Mouse (Mus musculus): ENCODE measurements at regions not wholly inside any gene's neighbourhood (a gene's known extent, or its start where the extent isn't known, plus 50 kb on each side); places are given as distances from the start of the nearest gene placed in this dataset.

DNA sequence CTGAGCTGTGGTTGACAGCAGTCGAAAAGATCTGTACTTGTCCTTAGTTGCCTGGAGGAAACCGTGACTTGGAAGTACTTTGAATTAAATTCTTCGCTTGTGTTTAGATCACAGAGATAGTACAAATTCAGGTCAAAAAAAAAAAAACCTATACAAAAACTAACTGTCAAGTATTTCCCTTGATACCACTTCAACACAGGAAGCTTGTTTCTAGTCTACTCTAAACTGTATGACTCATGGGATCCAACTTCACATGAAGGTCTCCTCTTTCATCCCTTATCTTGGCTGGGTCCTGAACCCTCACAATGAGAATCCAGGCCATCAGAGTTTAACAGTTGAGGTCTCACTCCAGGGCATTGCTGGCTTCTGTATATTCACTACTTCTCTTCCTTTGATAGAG, 54.8 kb downstream of the Tmem30b start:
- DNase-seq (ENCODE audit: low spot score), result no peak

DNA sequence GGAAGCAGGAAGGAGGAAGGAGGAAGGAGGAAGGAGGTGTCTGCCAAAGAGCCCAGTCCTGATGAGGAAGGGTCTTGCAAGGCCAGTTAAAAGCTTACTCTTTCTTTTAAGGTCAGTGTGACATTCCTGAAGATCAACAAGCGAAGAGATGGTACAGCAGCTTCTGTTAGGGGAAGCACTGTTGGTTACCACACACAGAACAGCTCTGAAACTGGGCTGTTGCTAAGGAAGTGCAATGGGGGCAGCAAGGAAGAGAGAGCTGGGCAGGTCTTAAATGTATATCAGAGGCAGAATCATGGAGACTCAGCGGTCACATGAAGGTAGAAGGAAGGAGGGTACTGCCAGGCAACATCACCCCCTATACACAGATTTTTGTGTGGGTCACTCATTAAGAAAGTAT, 63.3 kb downstream of the Tmem30b start:
- no peak for DNase-seq (ENCODE audit: low spot score)

DNA sequence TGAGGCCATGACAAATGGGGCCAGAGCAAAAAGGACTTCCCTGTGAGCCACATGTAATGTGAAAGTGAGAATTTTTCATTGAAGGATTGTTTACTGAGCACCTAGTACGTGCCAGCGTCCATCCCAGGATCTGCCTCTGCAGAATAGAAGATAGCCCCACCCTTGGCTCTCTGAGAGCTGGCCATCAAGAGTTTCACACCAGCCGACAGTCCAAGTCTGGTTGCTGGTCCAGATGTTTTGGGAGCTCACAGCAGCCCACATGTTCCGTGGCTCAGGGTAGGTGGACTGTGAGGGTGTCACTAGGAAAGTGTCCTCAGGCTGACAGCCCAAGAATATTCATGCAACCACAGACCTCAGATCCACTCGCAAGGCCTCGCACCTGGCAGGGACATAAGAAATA, 63.9 kb downstream of the Tmem30b start:
- no peak for DNase-seq (ENCODE audit: low spot score)

DNA sequence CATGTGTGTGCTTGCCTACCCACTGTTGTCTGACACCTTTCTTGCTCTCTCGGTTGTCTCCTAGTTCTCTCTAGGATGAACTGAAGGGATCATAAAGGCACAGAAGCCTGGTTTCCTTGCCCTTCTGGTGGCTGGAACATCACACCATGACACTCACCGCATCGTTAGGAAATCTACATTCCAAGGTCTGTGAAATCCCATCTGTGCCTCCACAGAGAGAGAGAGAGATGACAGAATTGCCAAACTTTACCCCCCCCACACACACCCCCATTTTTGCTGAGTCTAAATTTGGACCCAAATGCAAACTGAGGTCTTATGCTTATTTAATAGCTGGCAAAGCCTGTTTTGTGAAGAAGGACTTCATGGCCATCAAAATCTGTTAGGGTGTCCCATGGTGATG, 64.5 kb downstream of the Tmem30b start:
- DNase-seq (ENCODE audit: low spot score), result no peak

DNA sequence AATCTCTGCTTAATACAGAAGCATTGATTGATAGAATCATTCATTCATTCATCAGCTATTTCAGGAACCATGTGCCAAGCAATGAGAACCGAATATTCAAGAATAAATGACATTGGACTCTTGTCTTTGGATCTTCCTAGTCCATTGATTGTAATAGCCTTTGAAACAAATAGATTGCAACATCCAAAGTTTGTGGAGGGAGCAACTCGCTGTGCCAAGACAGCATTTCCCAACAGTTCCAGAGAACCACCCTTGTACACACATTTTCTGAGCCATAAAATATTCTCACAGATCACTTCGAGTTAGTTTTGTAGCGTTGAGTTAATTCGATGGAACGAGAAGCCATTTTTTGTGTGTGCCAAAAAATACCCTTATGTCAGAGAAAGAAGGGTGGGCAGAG, 65.0 kb downstream of the Tmem30b start:
- no peak for DNase-seq (ENCODE audit: low spot score)

DNA sequence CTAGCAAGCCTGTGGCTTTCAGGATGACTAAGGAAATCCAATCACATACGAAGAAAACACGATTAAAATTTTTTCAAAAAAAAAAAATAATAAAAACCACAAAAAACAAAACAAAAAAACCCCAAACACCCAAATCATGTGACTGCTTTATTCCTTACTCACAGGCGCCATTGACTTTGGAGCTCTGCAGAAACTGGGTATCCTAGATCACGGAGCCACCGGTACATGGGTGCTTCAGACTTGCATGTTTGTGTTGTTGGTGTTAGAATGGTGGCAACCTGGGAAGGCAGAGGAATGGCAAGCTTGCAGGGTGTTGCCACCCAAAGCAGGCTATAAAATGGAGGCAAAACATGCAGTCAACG, 65.6 kb downstream of the Tmem30b start:
- DNase-seq (ENCODE audit: low spot score), result no peak

DNA sequence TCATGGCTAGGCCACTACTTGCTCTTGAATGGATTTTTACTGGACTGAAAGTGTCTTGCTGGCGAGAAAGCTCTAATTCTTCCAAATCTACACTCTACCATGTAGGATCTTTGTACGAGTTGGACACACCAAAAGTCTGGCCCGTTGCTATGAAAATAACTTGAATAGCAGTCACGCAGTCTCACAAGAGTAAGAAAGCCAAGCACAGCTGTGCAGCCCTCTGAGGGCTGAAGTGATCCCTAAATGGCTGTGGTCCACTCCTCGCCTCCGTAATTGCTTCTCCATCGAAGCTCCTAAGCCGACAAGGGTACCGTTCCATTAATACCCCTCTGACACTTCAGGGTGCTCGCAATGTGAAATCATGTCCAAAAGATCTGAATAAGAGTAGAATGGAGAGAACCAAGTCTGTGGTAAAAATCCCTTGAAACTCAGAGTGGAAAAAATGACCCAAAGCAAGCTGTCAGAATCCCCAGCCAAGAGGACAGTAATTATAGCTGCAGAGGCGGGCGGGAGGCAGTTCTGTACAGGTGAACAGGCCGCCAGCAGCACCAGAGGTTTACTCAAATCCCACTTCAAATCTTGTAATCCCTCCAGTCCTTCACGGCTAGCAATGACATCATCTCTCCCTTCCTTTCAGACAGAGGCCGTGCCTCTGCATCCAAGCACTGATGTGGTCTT, 66.1 kb downstream of the Tmem30b start:
- no peak for DNase-seq (ENCODE audit: low spot score)

DNA sequence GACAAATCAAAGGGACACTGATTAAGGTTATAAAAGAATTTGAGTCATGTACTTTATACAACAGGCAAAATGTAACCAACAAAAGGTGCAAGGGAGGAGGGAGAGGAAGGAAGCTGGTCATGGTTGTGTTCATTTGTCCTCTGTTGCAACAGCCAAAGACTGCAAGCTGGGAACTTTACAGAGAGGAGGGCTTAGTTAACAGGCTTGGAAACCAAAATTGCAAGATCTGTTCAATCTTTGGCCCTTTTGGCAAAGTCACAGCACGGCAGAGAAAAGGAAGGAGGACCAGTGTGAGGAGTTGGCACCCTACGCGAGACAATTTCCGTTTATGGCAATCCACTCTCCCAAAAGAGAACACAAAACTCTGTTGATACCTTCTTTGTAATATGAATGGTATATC, 67.6 kb downstream of the Tmem30b start:
- DNase-seq (ENCODE audit: low spot score), result no peak

DNA sequence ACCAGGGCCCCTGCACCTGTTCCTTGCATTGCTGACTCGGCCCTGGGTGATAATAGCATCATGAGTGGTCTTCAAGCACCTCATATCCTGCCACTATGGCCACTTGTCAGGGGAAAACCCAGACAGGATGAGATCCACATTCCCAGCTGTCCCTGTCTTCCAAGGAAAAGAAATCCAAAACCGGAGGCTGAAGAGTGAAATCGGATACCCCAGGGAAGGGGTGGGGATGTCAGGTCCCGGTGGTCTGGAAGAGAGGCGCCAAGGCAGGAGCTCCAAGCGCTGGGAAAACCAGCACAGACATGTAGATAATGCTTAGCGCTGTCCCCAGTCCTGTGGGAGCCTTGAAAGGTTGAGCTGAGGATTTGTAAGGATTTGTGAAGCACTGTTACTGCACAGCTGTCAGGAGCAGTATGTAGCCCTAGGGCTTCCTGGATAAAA, 69.8 kb downstream of the Tmem30b start:
- no peak for DNase-seq (ENCODE audit: low spot score)

DNA sequence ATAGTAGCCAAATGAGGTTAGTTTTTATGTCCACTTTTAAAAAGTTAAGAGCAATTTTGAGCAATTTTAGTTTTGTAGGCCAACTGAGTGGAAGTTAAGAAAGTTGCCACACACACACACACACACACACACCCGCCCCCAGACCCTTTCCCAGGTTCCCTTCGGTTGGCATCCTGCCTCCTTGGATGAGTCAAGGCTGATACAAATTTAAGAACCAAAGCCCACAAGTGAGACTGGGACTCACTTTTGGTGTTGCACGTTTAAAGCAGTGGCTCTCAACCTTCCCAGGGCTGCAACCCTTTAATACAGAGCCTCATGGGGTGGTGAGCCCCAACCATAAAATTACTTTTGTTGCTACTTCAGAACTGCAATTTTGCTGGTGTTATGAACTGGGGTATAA, 70.4 kb downstream of the Tmem30b start:
- DNase-seq (ENCODE audit: low spot score), result no peak

DNA sequence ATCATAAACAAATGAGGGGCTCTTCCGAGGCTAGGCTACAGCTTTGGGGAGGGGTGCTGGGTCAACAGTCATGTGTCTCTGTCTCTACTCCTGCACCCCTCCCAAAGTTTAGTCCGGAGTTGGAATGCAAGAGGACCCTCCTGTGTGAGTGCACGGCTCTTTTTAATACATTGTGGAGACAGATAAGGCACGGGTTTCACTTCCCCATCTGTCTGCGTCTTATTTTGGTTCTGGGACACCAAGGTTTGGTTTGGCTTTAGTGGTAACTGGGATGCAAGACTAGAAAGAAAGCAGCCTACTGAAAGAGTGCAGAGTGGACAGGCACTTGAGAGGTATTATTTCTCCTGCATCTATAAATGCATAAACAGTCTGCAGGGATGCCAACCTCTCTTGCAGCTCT, 71.2 kb downstream of the Tmem30b start:
- DNase-seq (ENCODE audit: low spot score), result no peak

DNA sequence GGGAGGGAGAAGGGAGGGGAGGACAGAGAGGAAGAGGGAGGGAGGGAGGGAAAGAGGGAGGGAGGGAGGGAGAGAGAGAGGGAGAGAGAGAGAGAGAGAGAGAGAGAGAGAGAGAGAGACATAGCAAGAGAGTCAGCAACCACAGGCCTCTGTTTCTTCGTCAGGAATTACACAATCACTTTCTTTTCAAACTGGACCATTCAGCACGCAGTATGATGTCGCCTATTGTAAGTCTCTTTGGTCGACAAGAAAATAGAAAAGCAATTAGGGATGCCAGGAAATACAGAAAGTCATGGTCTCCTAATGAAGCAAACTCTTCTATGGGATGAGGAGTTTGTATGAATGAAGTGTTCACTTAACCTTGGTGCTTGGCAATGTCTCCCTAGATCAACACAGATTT, 73.1 kb downstream of the Tmem30b start:
- no peak for DNase-seq (ENCODE audit: low spot score)

DNA sequence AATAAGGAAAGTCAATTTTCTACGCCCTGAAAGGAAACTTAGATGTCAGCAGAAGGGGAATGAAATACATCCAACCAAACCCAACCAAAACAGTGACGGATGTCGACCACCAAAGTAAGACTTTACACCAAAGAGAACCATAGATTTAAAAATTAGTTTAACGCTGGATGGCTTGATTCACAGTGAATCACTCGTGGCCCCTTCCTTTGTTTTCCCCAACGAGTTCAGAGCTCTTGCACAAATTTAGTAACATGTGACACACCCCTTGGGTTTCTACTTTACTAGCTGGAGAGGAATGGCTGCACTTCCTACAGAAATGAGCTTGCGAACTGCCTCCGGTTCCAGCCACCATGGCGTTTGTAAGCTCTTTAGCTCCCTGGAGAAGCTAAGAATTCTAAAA, 74.2 kb downstream of the Tmem30b start:
- DNase-seq (ENCODE audit: low spot score), result no peak

DNA sequence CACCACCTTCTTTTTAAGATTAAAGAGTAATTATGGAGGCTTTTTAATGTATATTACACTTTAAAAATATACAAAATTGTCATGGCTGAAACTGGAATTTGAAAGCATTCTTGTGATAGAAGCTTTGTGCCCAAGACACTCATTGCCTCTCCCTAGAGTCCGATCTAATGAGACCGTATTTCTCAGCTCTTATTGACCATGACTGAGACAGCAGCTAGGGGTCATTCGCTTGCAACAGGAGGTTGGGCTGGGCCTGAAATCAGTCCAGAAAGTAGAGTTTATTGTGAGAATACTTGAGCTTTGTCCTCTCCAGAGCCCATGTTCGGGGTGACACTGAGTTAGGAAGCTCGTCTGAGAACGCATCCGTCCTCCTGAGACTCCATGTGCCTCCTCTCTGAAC, 79.7 kb downstream of the Tmem30b start:
- no peak for DNase-seq (ENCODE audit: low spot score)

DNA sequence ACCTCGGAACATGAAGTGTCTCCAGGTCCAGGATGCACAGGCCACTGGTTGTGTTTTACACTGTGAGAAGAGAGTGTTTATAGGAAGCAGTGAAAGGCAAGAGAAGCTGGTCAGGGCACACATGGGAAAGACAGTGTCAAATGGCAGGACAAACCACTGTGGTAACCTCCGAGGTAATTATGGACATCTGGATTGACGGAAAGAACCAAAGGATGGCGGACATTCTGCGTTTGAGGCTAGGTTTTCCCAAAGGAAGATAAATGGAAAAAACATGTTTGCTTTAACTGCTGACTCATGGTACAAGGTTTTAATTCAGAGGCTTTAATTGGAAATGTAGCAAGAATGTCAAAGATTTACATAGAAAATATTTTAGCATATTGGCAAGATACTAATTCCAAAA, 80.2 kb downstream of the Tmem30b start:
- no peak for DNase-seq (ENCODE audit: low spot score)

DNA sequence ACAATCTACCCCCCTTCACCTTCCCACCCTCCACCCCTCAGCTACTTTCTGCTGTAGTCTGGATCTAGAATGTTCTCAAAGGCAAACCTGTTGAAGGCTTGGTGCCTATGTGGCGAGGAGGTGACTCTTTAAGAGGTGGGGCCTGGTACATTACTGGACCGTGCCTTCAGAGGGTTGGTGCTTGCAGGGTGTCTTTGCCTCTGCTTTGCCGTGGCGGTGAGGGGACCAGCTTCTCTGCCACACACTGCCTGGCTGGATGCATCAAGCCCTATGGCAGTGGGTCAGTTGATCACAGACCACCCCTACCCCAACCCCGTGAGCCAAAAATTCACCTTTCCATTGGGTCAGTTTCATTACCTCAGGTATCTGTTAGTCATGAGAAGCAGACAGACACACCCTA, 81.9 kb downstream of the Tmem30b start:
- DNase-seq (ENCODE audit: low spot score), result no peak

DNA sequence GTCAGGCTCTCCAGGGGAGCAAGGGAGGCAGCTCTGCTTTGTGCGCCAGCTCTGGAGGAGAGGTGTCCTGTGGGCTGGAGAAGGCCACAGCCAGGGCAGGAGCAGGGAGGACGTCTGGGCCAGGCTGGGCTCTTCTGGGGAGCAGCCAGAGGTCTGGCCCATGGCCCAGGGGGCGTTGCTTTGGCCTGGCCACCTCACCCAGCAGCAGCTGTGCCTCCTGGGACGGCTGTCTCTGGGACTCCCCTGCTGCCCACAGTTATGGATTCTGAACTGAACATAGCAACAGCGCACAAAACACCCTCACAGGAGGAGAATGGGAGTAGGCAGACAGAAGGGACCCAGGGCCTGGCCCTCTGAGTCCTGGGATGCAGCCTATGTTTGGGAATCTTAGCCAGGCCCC, 84.1 kb downstream of the Tmem30b start:
- DNase-seq (ENCODE audit: low spot score), result peak; percentile 35

DNA sequence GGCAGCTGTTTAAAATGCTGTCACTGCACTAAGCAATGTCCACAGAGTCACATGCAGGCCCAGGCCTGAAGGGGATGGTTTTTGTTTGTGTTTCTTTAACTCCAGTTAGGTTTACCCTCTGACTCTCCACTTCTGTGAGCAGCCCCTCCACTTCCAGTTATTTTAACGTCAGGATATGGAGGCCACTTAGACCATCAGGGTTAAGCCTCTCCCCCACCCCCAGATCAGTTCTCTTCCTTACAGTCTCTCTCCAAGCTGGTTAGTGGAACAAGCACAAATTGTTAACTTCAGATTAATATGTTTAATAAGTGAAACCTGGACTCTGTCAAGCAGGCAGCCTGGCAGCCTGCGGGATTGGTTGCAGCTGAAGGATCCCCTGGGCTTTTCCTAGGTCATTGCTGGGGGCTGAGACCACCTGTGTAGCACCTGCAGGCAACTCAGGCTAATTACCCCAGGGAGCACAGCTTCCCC, 85.9 kb downstream of the Tmem30b start:
- DNase-seq (ENCODE audit: low spot score), result no peak

DNA sequence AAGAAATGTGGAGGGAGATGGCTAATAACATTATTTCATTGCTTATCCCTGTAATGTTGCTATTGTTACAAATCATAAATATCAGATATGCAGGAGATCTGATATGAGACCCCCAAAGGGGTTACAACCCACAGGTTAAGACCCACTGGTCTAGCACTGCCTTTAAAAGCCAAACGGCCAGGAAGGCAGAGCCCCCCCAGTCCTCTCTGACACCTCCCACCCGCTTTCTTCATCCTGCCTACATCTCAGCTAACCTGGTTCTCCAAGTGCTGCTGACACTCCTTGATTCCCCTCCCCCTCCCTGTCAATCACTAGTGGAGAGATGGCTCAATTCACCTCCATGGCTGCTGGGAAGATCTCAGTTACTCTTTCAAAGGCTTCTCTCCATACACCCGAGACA, 94.9 kb downstream of the Tmem30b start:
- DNase-seq (ENCODE audit: low spot score), result no peak

DNA sequence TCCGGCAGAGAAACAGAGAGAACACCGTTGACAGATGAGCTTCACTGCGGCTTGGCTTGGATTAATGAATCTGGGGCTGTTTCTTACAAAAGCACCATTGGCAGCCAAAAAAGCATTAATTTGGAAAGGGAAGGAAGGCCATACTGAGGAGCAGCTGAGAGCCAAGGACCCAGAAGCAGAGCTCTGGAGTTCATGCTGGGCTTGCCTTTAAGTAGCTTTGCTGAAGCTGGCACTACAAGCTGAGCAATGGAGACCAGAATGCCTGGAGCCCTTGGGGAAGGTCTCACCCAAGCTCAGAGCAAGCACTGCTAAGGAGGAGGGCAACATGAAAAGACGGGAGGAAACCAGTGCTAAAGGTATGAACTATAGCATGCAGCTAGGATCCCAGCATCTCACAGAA, 95.7 kb downstream of the Tmem30b start:
- DNase-seq (ENCODE audit: low spot score), result no peak

DNA sequence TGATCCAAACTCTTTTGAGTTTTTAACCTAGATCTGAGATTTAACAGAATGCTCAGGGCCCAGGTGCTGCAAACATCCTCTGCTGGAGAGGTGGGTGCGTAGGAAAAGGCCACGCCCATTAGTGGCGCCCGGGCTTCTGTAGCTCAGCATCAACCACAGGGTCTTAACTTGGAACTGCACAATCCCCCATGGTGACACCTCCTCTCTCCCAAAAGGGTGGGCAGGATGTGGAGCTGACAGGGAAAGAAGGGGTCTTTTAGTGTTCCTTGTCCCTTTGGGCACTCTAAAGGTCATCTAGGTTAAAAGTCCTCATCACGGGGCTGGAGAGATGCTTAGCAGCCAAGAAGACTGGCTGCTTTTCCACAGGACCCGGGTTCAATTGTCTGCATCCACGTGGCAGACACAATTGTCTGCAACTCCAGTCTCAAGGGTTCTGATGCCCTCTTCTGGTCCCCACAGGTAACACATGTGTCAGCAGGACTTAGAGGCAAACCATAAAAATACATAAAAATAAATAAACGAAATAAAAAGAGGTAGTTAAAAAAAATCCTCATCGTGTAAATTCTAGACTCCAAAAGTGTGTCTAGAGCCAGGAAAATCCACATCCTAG, 96.2 kb downstream of the Tmem30b start:
- DNase-seq (ENCODE audit: low spot score), result no peak

DNA sequence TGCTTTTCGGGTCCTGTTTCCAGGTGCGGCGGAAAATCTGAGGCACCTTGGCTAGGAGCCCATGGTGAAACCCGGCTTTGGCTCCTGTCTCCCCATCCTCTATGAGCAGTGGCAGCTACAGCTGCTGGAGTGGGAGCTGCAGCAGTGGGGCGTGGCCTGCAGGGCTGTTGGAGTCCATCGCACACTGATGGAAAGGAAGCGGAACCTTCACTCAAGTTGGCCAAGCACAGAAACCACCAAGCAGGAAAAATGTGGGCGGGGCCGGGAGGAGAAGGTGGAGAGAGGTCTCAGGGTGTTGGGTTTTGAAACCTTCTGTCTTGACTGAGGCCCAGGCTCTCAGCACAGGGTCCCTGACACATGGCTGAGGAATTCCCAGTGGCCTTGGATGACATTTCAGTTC, 97.1 kb downstream of the Tmem30b start:
- no peak for DNase-seq (ENCODE audit: low spot score)

DNA sequence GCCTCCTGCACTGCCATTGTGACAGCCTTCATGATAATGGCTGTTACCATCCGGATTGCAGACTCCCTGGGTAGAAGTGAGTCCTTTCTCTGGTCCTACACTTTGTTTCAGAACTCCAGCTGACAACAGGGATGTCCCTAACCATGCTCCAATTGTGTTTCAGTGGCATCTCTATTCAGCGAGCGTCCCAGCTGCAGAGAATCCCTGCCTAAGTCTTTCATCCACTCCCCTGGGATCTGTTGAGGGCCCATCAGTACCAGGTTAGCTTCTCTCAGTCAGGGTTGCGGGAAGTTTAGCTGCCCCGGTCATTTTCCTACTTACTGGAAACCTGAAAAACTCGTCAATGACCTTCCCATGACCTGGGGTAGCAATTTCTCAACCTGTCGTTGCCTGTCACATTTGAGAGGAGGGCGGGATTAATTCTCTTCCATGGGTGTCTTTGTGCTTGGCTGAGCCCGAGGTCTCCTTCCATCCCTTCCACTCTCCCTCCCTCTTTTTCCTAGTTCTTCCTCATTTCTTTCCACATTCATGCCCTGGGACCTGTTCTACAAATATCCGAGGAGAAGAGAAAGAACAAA, 97.7 kb downstream of the Tmem30b start:
- DNase-seq (ENCODE audit: low spot score), result no peak

DNA sequence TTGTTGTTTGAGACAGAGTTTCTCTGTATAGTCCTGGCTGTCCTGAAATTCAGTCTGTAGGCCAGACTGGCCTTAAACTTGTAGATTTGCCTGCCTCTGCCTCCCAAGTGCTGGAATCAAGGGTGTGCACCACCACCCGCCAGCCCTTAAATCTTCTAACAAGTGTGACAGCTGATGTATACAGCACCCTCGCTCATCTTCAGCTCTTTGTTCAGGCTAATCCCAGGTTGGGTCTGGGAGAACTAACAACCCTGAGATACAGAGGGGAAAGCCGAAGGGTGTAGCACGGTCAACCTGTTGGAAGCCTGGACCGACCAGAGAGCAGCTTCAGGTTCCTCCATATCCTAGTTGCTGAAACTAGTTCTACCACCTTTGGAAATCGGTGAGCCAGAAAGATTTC, 99.0 kb downstream of the Tmem30b start:
- no peak for DNase-seq (ENCODE audit: low spot score)

Data from ovary, postnatal 10 days (tissue).